Mouse (Mus musculus) layer of hippocampus, adult 8-10 months (tissue): ENCODE measurements at regions not wholly inside any gene's neighbourhood (a gene's known extent, or its start where the extent isn't known, plus 50 kb on each side); places are given as distances from the start of the nearest gene placed in this dataset.

Experiments
- DNase-seq, 2 experiments: peaks; one replicate each; pipeline ENCODE4 v3.0.0; 2022; ENCODE audit warnings: low spot score in 2 of 2

- no peak for DNase-seq
Observed at GRCm38 (mm10) chr15:31673038-31673437, 71.4 kb downstream of the Fam173b start.

GRCm38 (mm10) chr15:31676771-31677191, 75.1 kb downstream of the Fam173b start:
- DNase-seq: peak in 1 of 2 experiments; percentile 12

GRCm38 (mm10) chr15:31693109-31693508, 91.5 kb downstream of the Fam173b start:
- DNase-seq: no peak

- no peak for DNase-seq
Observed at GRCm38 (mm10) chr15:31694877-31695671, 93.4 kb downstream of the Fam173b start.

GRCm38 (mm10) chr15:31703400-31703799, 101.7 kb downstream of the Fam173b start:
- no peak for DNase-seq

- no peak for DNase-seq
Observed at GRCm38 (mm10) chr15:31707416-31707815, 105.8 kb downstream of the Fam173b start.

- DNase-seq: no peak
Observed at GRCm38 (mm10) chr15:31721019-31721418, 119.4 kb downstream of the Fam173b start.

- no peak for DNase-seq
Observed at GRCm38 (mm10) chr15:31722429-31722828, 120.8 kb downstream of the Fam173b start.

GRCm38 (mm10) chr15:31724252-31724651, 122.6 kb downstream of the Fam173b start:
- no peak for DNase-seq

GRCm38 (mm10) chr15:31729133-31729532, 127.5 kb downstream of the Fam173b start:
- no peak for DNase-seq

- no peak for DNase-seq
Observed at GRCm38 (mm10) chr15:31741686-31742085, 140.0 kb downstream of the Fam173b start.

- DNase-seq: peak; percentile 43 to 51
Observed at GRCm38 (mm10) chr15:31744570-31744969, 142.9 kb downstream of the Fam173b start.

- no peak for DNase-seq
Observed at GRCm38 (mm10) chr15:31752632-31753031, 151.0 kb downstream of the Fam173b start.

GRCm38 (mm10) chr15:31753578-31754281, 152.1 kb downstream of the Fam173b start:
- no peak for DNase-seq

- DNase-seq: no peak
Observed at GRCm38 (mm10) chr15:31768959-31769844, 167.6 kb downstream of the Fam173b start.

GRCm38 (mm10) chr15:31783081-31783480, 181.4 kb downstream of the Fam173b start:
- no peak for DNase-seq

- no peak for DNase-seq
Observed at GRCm38 (mm10) chr15:31785022-31785421, 183.4 kb downstream of the Fam173b start.

- DNase-seq: peak; percentile 63 to 68
Observed at GRCm38 (mm10) chr15:31798863-31799262, 197.2 kb downstream of the Fam173b start.

GRCm38 (mm10) chr15:31805522-31805921, 203.9 kb downstream of the Fam173b start:
- DNase-seq: no peak

GRCm38 (mm10) chr15:31815551-31815950, 213.9 kb downstream of the Fam173b start:
- DNase-seq: peak; percentile 45 to 67

- DNase-seq: no peak
Observed at GRCm38 (mm10) chr15:31819219-31819618, 217.6 kb downstream of the Fam173b start.

GRCm38 (mm10) chr15:31827219-31827618, 225.6 kb downstream of the Fam173b start:
- no peak for DNase-seq
